Mouse (Mus musculus) kidney, adult 2 months (tissue): ENCODE data around the gene Fam131a. TPM values are rescaled to one million over a fixed set of nuclear protein-coding genes. Genes with fewer than 3 reads are reported as not detected.

Experiments
- DNase-seq: peaks from one replicate; pipeline ENCODE4 v3.0.0; 2021
- H3K27ac ChIP-seq: fragments of 200-500 bp; 2 replicates; pipeline ENCODE4 v1.5.1; 2012; ENCODE audit warnings: low read depth, low read length, control low read depth, inconsistent platforms; ENCODE audit not compliant: insufficient read depth
- H3K27me3 ChIP-seq: fragments of 200-500 bp; replicated peaks from 2 replicates; pipeline ENCODE4 v1.6.1; 2012; ENCODE audit warnings: mild to moderate bottlenecking, moderate library complexity, low read length, inconsistent platforms; ENCODE audit not compliant: control insufficient read depth, insufficient read depth
- H3K36me3 ChIP-seq: fragments of 200-500 bp; 2 replicates; pipeline ENCODE4 v1.6.1; 2012; ENCODE audit warnings: mild to moderate bottlenecking, moderate library complexity, low read length, inconsistent platforms; ENCODE audit not compliant: control insufficient read depth, insufficient read depth
- H3K4me1 ChIP-seq: fragments of 200-500 bp; 2 replicates; pipeline ENCODE4 v1.6.1; 2011; ENCODE audit warnings: low read length; ENCODE audit not compliant: control insufficient read depth, insufficient read depth
- H3K4me3 ChIP-seq: fragments of 200-500 bp; 2 replicates; pipeline ENCODE4 v1.5.1; 2011; ENCODE audit warnings: mild to moderate bottlenecking, low read depth, low read length, control low read depth; ENCODE audit not compliant: insufficient read depth
- CTCF ChIP-seq: fragments of 200-500 bp; conservative IDR thresholded peaks from 2 replicates; pipeline ENCODE4 v1.5.1; 2011; ENCODE audit warnings: low read depth, mild to moderate bottlenecking, control low read depth, low read length, moderate library complexity, mixed read lengths; ENCODE audit not compliant: insufficient read depth, insufficient read length
- POLR2A ChIP-seq: fragments of 200-500 bp; IDR thresholded peaks from one replicate; pipeline ENCODE4 v1.6.1; 2011; ENCODE audit warnings: low read depth, low read length, control low read depth
- WGBS: fragments of 180-500 bp; shearing (Covaris S2); methylation state at CpG from one replicate; pipeline ENCODE4 v1.1.7; 2018; 5-methylcytosine and 5-hydroxymethylcytosine counted together
- polyA plus RNA-seq: library from polyadenylated mRNA; depleted of rRNA; stranded (reverse); fragments of >200 nt; gene quantifications from 2 replicates; pipeline ENCODE4 v1.2.3, GENCODE M21; 2012

The Fam131a gene
- polyA plus RNA-seq, 1 experiment: 4.7 TPM

- Histone ChIP-seq H3K4me3 (peak within 1 kb of the TSS; percentile 75), H3K27ac (peak within 1 kb of the TSS; percentile 96), H3K27me3 (no peaks in the 10 kb centered on the region), H3K36me3 (no peaks in the 10 kb centered on the region), H3K4me1 (peaks cover 6% of the 10 kb centered on the region; the same call in 1 of the 2 replicates)
- DNase-seq: peak; percentile 99
- TF ChIP-seq CTCF: peak; percentile 65
- peak; percentile 5 for TF ChIP-seq POLR2A
- under 1% methylated on average over 62 of the region's 62 CpGs for WGBS
Measured at GRCm38 (mm10) chr16:20717181-20717977, 24.3 kb downstream of the Fam131a start, which contains the start of the genes Polr2h and Clcn2. Gene Polr2h, plus strand, starts transcription at chr16:20717665. Gene Clcn2, minus strand, starts transcription at chr16:20717746.

- TF ChIP-seq POLR2A (no peak), CTCF (no peak)
- Histone ChIP-seq H3K27me3 (no peaks in the 10 kb centered on the region), H3K27ac (peak overlapping the region; percentile 83), H3K4me1 (peaks cover 6% of the 10 kb centered on the region; the same call in 1 of the 2 replicates), H3K36me3 (no peaks in the 10 kb centered on the region), H3K4me3 (peak overlapping the region; percentile 75)
- 1% methylated on average over 18 of the region's 18 CpGs for WGBS
- no peak for DNase-seq
Measured at GRCm38 (mm10) chr16:20717978-20718670, 25.1 kb downstream of the Fam131a start.

- H3K36me3 ChIP-seq: no peaks in the 10 kb centered on the region
- H3K27ac ChIP-seq: no peak overlapping the region
- no peak for DNase-seq
- no peaks in the 10 kb centered on the region; the same call in 1 of the 2 replicates for H3K4me1 ChIP-seq
- no peak overlapping the region for H3K4me3 ChIP-seq
- H3K27me3 ChIP-seq: no peaks in the 10 kb centered on the region
- TF ChIP-seq CTCF (no peak), POLR2A (no peak)
- 88% methylated on average over 10 of the region's 10 CpGs for WGBS
Measured at GRCm38 (mm10) chr16:20721808-20722207, 28.8 kb downstream of the Fam131a start.

- H3K27ac ChIP-seq: no peak overlapping the region
Measured at GRCm38 (mm10) chr16:20722736-20723135, 29.7 kb downstream of the Fam131a start.

GRCm38 (mm10) chr16:20723247-20723646, 30.2 kb downstream of the Fam131a start:
- Histone ChIP-seq H3K36me3 (no peaks in the 10 kb centered on the region), H3K27me3 (no peaks in the 10 kb centered on the region), H3K4me1 (no peaks in the 10 kb centered on the region), H3K27ac (no peak overlapping the region), H3K4me3 (no peak overlapping the region)
- DNase-seq: no peak
- WGBS: 54% methylated on average over 4 of the region's 4 CpGs
- TF ChIP-seq CTCF (no peak), POLR2A (no peak)

More at GRCm38 (mm10) chr16:20722736-20723135, 29.7 kb downstream of the Fam131a start:
- WGBS: 79% methylated on average over 4 of the region's 4 CpGs
- H3K4me1 ChIP-seq: no peaks in the 10 kb centered on the region
- no peak overlapping the region for H3K4me3 ChIP-seq
- no peak for DNase-seq
- no peak for TF ChIP-seq POLR2A
- TF ChIP-seq CTCF: no peak
- no peaks in the 10 kb centered on the region for H3K36me3 ChIP-seq
- no peaks in the 10 kb centered on the region for H3K27me3 ChIP-seq

DNA sequence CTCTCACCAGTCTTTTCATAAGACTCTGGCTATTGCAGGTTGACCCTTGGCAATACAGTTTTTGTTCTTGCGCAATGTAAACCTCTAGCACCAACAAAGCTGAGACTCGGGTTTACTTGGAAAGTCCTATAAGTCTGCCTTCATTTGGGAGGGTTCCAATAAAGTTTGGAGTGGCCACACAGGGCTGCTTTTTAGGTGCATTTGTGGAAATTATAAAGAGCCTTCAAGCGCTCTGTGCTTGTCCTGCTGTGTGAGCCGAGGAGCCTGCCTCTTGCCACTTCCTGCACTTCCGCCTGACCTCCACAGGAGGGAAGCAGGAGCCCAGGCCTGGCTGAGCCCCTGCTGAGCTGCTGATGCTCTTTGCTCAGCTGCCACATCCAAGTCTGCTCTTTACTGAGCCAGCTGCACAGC, 31.3 kb downstream of the Fam131a start:
- no peaks in the 10 kb centered on the region for H3K4me1 ChIP-seq
- H3K36me3 ChIP-seq: no peaks in the 10 kb centered on the region
- no peak overlapping the region for H3K27ac ChIP-seq
- 32% methylated on average over 5 of the region's 5 CpGs for WGBS
- peak; percentile 75 for DNase-seq
- peak; percentile 89 for TF ChIP-seq CTCF
- no peak for TF ChIP-seq POLR2A
- no peaks in the 10 kb centered on the region for H3K27me3 ChIP-seq
- H3K4me3 ChIP-seq: no peak overlapping the region

GRCm38 (mm10) chr16:20725321-20725720, 32.3 kb downstream of the Fam131a start:
- no peak for TF ChIP-seq POLR2A
- TF ChIP-seq CTCF: no peak
- Histone ChIP-seq H3K27me3 (no peaks in the 10 kb centered on the region), H3K27ac (no peak overlapping the region), H3K4me1 (no peaks in the 10 kb centered on the region; the same call in 1 of the 2 replicates), H3K4me3 (no peak overlapping the region), H3K36me3 (no peaks in the 10 kb centered on the region)
- no peak for DNase-seq
- WGBS: 88% methylated on average over 7 of the region's 7 CpGs
